In genomic region chr13:60237091-60237490, GRCm38 (mm10) we compare ENCODE assay signal across 28 mouse cellular contexts. TPM values are rescaled to one million over a fixed set of nuclear protein-coding genes. Genes with fewer than 3 reads are reported as not detected.
"Had no signal": no experiment of that assay in that cellular context is flagged by ENCODE, and none has a peak within 500 bp of the region (broad histone marks: within the 10 kb centered on the region; RNA-seq: fewer than 3 reads in every experiment).

No protein-coding gene starts in this region.

- H3K4me1 ChIP-seq: hindbrain, embryonic 10.5 days; liver, embryonic 12.5 days had no signal

- DNase-seq: gastrocnemius, adult 2 months; gastrocnemius, postnatal 10 days; gastrocnemius, postnatal 25 days; heart, adult 2 months; heart, postnatal 4 days; kidney, adult 11 months; kidney, adult 2 months; kidney, adult 9 months; kidney, postnatal 14 days; kidney, postnatal 36 days; layer of hippocampus, adult 9-11 months; layer of hippocampus, postnatal 36 days; left cerebral cortex, postnatal 4 days had no signal

- H3K9me3 ChIP-seq: heart, embryonic 15.5 days; hindbrain, embryonic 12.5 days; kidney, embryonic 15.5 days; limb, embryonic 15.5 days; liver, embryonic 12.5 days had no signal

- H3K27me3 ChIP-seq: heart, embryonic 13.5 days; heart, embryonic 15.5 days; hindbrain, embryonic 12.5 days; kidney, embryonic 15.5 days; limb, embryonic 13.5 days; limb, embryonic 15.5 days; liver, embryonic 12.5 days had no signal

- H3K36me3 ChIP-seq: heart, embryonic 13.5 days; heart, embryonic 15.5 days; hindbrain, embryonic 10.5 days; hindbrain, embryonic 12.5 days; kidney, embryonic 15.5 days; limb, embryonic 13.5 days; limb, embryonic 15.5 days; liver, embryonic 12.5 days had no signal

- H3K4me3 ChIP-seq: gastrocnemius, adult 2 months; heart, adult 2 months; heart, embryonic 13.5 days; heart, embryonic 15.5 days; hindbrain, embryonic 10.5 days; hindbrain, embryonic 12.5 days; kidney, embryonic 15.5 days; limb, embryonic 13.5 days; limb, embryonic 15.5 days; liver, embryonic 12.5 days had no signal

- ATAC-seq: hindbrain, embryonic 16.5 days; inflammation-experienced regulatory T-cells, adult 6 months; liver, embryonic 12.5 days had no signal

- H3K9ac ChIP-seq: heart, embryonic 13.5 days; heart, embryonic 15.5 days; hindbrain, embryonic 12.5 days; hindbrain, embryonic 14.5 days; kidney, embryonic 15.5 days; limb, embryonic 13.5 days; limb, embryonic 15.5 days; liver, embryonic 12.5 days; liver, embryonic 14.5 days had no signal

- H3K4me2 ChIP-seq: heart, embryonic 11.5 days; heart, embryonic 13.5 days; heart, embryonic 15.5 days; hindbrain, embryonic 12.5 days; hindbrain, embryonic 14.5 days; kidney, embryonic 15.5 days; limb, embryonic 13.5 days; limb, embryonic 15.5 days; liver, embryonic 12.5 days had no signal

- H3K27ac ChIP-seq: gastrocnemius, adult 2 months; heart, adult 2 months; heart, embryonic 13.5 days; heart, embryonic 15.5 days; hindbrain, embryonic 10.5 days; hindbrain, embryonic 12.5 days; hindbrain, embryonic 14.5 days; kidney, embryonic 15.5 days; kidney, postnatal 0 days; limb, embryonic 13.5 days; limb, embryonic 15.5 days; liver, embryonic 12.5 days; liver, embryonic 14.5 days had no signal

RNA-seq across cellular contexts. Expression of gene Gas1, which starts 59.9 kb away (rescaled TPM):
- total RNA-seq: granulocyte monocyte progenitor cell, adult 5-6 weeks had no signal
- polyA plus RNA-seq: inflammation-experienced regulatory T-cells, adult 6 months had no signal
